Mouse (Mus musculus): ENCODE measurements around the gene A3galt2. TPM values are rescaled to one million over a fixed set of nuclear protein-coding genes. Genes with fewer than 3 reads are reported as not detected.
A peak's percentile ranks its signal among the peaks of the same experiment; 100 is the strongest.

The A3galt2 gene
- polyA plus RNA-seq, 1 experiment from 2014 or later = 0.17 TPM

GRCm38 (mm10) chr4:128794198-128794597, 39.0 kb downstream of the A3galt2 start:
- no peak overlapping the region for H3K4me2 ChIP-seq
- H3K27ac ChIP-seq (ENCODE audit: low read depth) = no peak overlapping the region
- H3K4me3 ChIP-seq (ENCODE audit: low read depth, low read length) = no peak overlapping the region
- 85% methylated on average over 8 of the region's 8 CpGs for WGBS
- DNase-seq (no peak), ATAC-seq (ENCODE audit: insufficient read depth) (no peak)
- no peak for TF ChIP-seq CTCF (IDR thresholded peaks at IDR 0.05; ENCODE audit: low read depth)
- H3K4me1 ChIP-seq (ENCODE audit: insufficient read depth) = peaks cover 10% of the 10 kb centered on the region
- H3K36me3 ChIP-seq (ENCODE audit: insufficient read depth) = peaks cover 28% of the 10 kb centered on the region
- H3K27me3 ChIP-seq (ENCODE audit: insufficient read depth, low read length) = no peaks in the 10 kb centered on the region
- no peaks in the 10 kb centered on the region for H3K9me3 ChIP-seq (ENCODE audit: low read depth, low read length)
- H3K9ac ChIP-seq = no peak overlapping the region

GRCm38 (mm10) chr4:128795596-128795995, 40.4 kb downstream of the A3galt2 start:
- peak overlapping the region; percentile 54; the same call in 1 of the 2 replicates for H3K27ac ChIP-seq (ENCODE audit: low read depth)
- H3K9ac ChIP-seq = no peak overlapping the region
- 16% methylated on average over 9 of the region's 9 CpGs for WGBS
- DNase-seq = peak; percentile 85
- H3K4me3 ChIP-seq (ENCODE audit: low read depth, low read length) = no peak overlapping the region
- H3K9me3 ChIP-seq (ENCODE audit: low read depth, low read length) = no peaks in the 10 kb centered on the region
- peak overlapping the region; percentile 36 for H3K4me2 ChIP-seq
- H3K36me3 ChIP-seq (ENCODE audit: insufficient read depth) = peaks cover 16% of the 10 kb centered on the region
- H3K4me1 ChIP-seq (ENCODE audit: insufficient read depth) = peaks cover 10% of the 10 kb centered on the region
- no peaks in the 10 kb centered on the region for H3K27me3 ChIP-seq (ENCODE audit: insufficient read depth, low read length)
- no peak for TF ChIP-seq CTCF (IDR thresholded peaks at IDR 0.05; ENCODE audit: low read depth)
- peak; percentile 61; the same call in 1 of the 2 replicates for ATAC-seq (ENCODE audit: insufficient read depth)

- Histone ChIP-seq H3K4me1 (ENCODE audit: insufficient read depth) (peaks cover 10% of the 10 kb centered on the region), H3K9ac (no peak overlapping the region; the same call in 1 of the 2 replicates), H3K4me2 (no peak overlapping the region), H3K4me3 (ENCODE audit: low read depth, low read length) (no peak overlapping the region), H3K9me3 (ENCODE audit: low read depth, low read length) (no peaks in the 10 kb centered on the region), H3K27me3 (ENCODE audit: insufficient read depth, low read length) (no peaks in the 10 kb centered on the region), H3K27ac (ENCODE audit: low read depth) (no peak overlapping the region), H3K36me3 (ENCODE audit: insufficient read depth) (peaks cover 16% of the 10 kb centered on the region)
- 65% methylated on average over 8 of the region's 8 CpGs for WGBS
- ATAC-seq (ENCODE audit: insufficient read depth) (no peak), DNase-seq (no peak)
- no peak for TF ChIP-seq CTCF (IDR thresholded peaks at IDR 0.05; ENCODE audit: low read depth)
Observed at GRCm38 (mm10) chr4:128796788-128797187, 41.6 kb downstream of the A3galt2 start.

- no peaks in the 10 kb centered on the region for H3K9me3 ChIP-seq (ENCODE audit: low read depth, low read length)
- no peak for TF ChIP-seq CTCF (IDR thresholded peaks at IDR 0.05; ENCODE audit: low read depth)
- WGBS = 26% methylated on average over 9 of the region's 9 CpGs
- no peak overlapping the region for H3K27ac ChIP-seq (ENCODE audit: low read depth)
- no peaks in the 10 kb centered on the region for H3K27me3 ChIP-seq (ENCODE audit: insufficient read depth, low read length)
- DNase-seq (no peak), ATAC-seq (ENCODE audit: insufficient read depth) (no peak)
- no peak overlapping the region; the same call in 1 of the 2 replicates for H3K9ac ChIP-seq
- H3K4me3 ChIP-seq (ENCODE audit: low read depth, low read length) = no peak overlapping the region
- H3K4me1 ChIP-seq (ENCODE audit: insufficient read depth) = peaks cover 23% of the 10 kb centered on the region
- H3K4me2 ChIP-seq = no peak overlapping the region
- H3K36me3 ChIP-seq (ENCODE audit: insufficient read depth) = no peaks in the 10 kb centered on the region
Observed at GRCm38 (mm10) chr4:128801675-128802465, 46.7 kb downstream of the A3galt2 start.

GRCm38 (mm10) chr4:128803569-128803968, 48.4 kb downstream of the A3galt2 start:
- 34% methylated on average over 5 of the region's 5 CpGs for WGBS
- no peak for ATAC-seq (ENCODE audit: insufficient read depth)
- peak overlapping the region; percentile 37 for H3K27ac ChIP-seq (ENCODE audit: low read depth)
- H3K9me3 ChIP-seq (ENCODE audit: low read depth, low read length) = no peaks in the 10 kb centered on the region
- no peak for TF ChIP-seq CTCF (IDR thresholded peaks at IDR 0.05; ENCODE audit: low read depth)
- no peaks in the 10 kb centered on the region for H3K36me3 ChIP-seq (ENCODE audit: insufficient read depth)
- DNase-seq = peak; percentile 50
- H3K27me3 ChIP-seq (ENCODE audit: insufficient read depth, low read length) = no peaks in the 10 kb centered on the region
- H3K9ac ChIP-seq = peak overlapping the region; percentile 99
- H3K4me1 ChIP-seq (ENCODE audit: insufficient read depth) = peaks cover 22% of the 10 kb centered on the region
- peak overlapping the region; percentile 70 for H3K4me3 ChIP-seq (ENCODE audit: low read depth, low read length)
- peak overlapping the region; percentile 98 for H3K4me2 ChIP-seq

- TF ChIP-seq CTCF (IDR thresholded peaks at IDR 0.05; ENCODE audit: low read depth) = no peak
- Histone ChIP-seq H3K4me1 (ENCODE audit: insufficient read depth) (peaks cover 22% of the 10 kb centered on the region), H3K4me3 (ENCODE audit: low read depth, low read length) (peak overlapping the region; percentile 70), H3K36me3 (ENCODE audit: insufficient read depth) (no peaks in the 10 kb centered on the region), H3K9me3 (ENCODE audit: low read depth, low read length) (no peaks in the 10 kb centered on the region), H3K27me3 (ENCODE audit: insufficient read depth, low read length) (no peaks in the 10 kb centered on the region), H3K27ac (ENCODE audit: low read depth) (peak overlapping the region; percentile 99), H3K9ac (peak overlapping the region; percentile 99), H3K4me2 (peak overlapping the region; percentile 98)
- ATAC-seq (ENCODE audit: insufficient read depth) (peak; percentile 3; the same call in 1 of the 2 replicates), DNase-seq (peak; percentile 61)
- WGBS = 0% methylated on average over 6 of the region's 6 CpGs
Observed at GRCm38 (mm10) chr4:128804426-128805149, 49.4 kb downstream of the A3galt2 start.
